ENCODE assay signal across 25 mouse cellular contexts in genomic region chr3:53422691-53423090, GRCm38 (mm10). TPM values are rescaled to one million over a fixed set of nuclear protein-coding genes. Genes with fewer than 3 reads are reported as not detected.
DNase-seq lines count a peak whose midpoint lies in the region; ATAC-seq and TF ChIP-seq lines count a peak whose summit lies in the region.
"Had no signal": no experiment of that assay in that cellular context is flagged by ENCODE, and none has a peak within 500 bp of the region (broad histone marks: within the 10 kb centered on the region; RNA-seq: fewer than 3 reads in every experiment).

No protein-coding gene starts in this region.

- no peaks in the 10 kb centered on the region for H3K4me1 ChIP-seq in forebrain, postnatal 0 days (ENCODE audit: insufficient read depth)
- no peaks in the 10 kb centered on the region for H3K4me1 ChIP-seq in forebrain, embryonic 14.5 days (ENCODE audit: control insufficient read depth, insufficient read depth, low read length)
- peaks cover 24% of the 10 kb centered on the region for H3K4me1 ChIP-seq in E14TG2a.4 (replicated peaks; ENCODE audit: low read depth, low read length)
- no peaks in the 10 kb centered on the region for H3K4me1 ChIP-seq in liver, postnatal 0 days (ENCODE audit: insufficient read depth)
- H3K4me1 ChIP-seq: embryonic facial prominence, embryonic 10.5 days; embryonic facial prominence, embryonic 12.5 days; forebrain, embryonic 13.5 days had no signal

- no peaks in the 10 kb centered on the region for H3K36me3 ChIP-seq in forebrain, postnatal 0 days (ENCODE audit: insufficient read depth)
- H3K36me3 ChIP-seq in forebrain, embryonic 14.5 days (ENCODE audit: control insufficient read depth, insufficient read depth, low read length) = no peaks in the 10 kb centered on the region
- H3K36me3 ChIP-seq in E14TG2a.4 (ENCODE audit: insufficient read depth, low read length) = no peaks in the 10 kb centered on the region
- no peaks in the 10 kb centered on the region for H3K36me3 ChIP-seq in liver, postnatal 0 days (replicated peaks; ENCODE audit: insufficient read depth, low read length)
- H3K36me3 ChIP-seq: embryonic facial prominence, embryonic 10.5 days; embryonic facial prominence, embryonic 12.5 days; G1E had no signal

- H3K27me3 ChIP-seq in forebrain, postnatal 0 days (ENCODE audit: insufficient read depth, low read length) = no peaks in the 10 kb centered on the region
- no peaks in the 10 kb centered on the region for H3K27me3 ChIP-seq in forebrain, embryonic 14.5 days (replicated peaks; ENCODE audit: control insufficient read depth, insufficient read depth, low read length)
- no peaks in the 10 kb centered on the region for H3K27me3 ChIP-seq in E14TG2a.4 (ENCODE audit: insufficient read depth, low read length)
- H3K27me3 ChIP-seq in liver, postnatal 0 days (ENCODE audit: insufficient read depth, low read length) = no peaks in the 10 kb centered on the region
- H3K27me3 ChIP-seq: CH12.LX; embryonic facial prominence, embryonic 12.5 days; forebrain, embryonic 13.5 days had no signal

- peak; percentile 38; the same call in 1 of the 2 replicates for ATAC-seq in forebrain, postnatal 0 days
- no peak for ATAC-seq in forebrain, embryonic 14.5 days
- no peak for ATAC-seq in liver, postnatal 0 days
- ATAC-seq in megakaryocyte progenitor cell, adult 5-6 weeks (replicated peaks; ENCODE audit: poor library complexity) = no peak
- ATAC-seq: activated CD4-positive, CD25-positive, alpha-beta regulatory T cell, adult 4 months; CD4-positive, CD25-positive, alpha-beta regulatory T cell, adult 4 months; forebrain, embryonic 13.5 days; forebrain, embryonic 16.5 days; Patski had no signal

- no peak overlapping the region for H3K9ac ChIP-seq in forebrain, postnatal 0 days
- H3K9ac ChIP-seq in forebrain, embryonic 14.5 days (ENCODE audit: low read length) = no peak overlapping the region
- H3K9ac ChIP-seq in liver, postnatal 0 days (replicated peaks) = no peak overlapping the region
- H3K9ac ChIP-seq: embryonic facial prominence, embryonic 12.5 days; forebrain, embryonic 13.5 days had no signal

- no peak overlapping the region for H3K27ac ChIP-seq in forebrain, postnatal 0 days (ENCODE audit: low read depth, low read length)
- no peak overlapping the region for H3K27ac ChIP-seq in forebrain, embryonic 14.5 days (ENCODE audit: low read depth, low read length)
- H3K27ac ChIP-seq in liver, postnatal 0 days (ENCODE audit: low read depth) = no peak overlapping the region
- H3K27ac ChIP-seq: embryonic facial prominence, embryonic 10.5 days; embryonic facial prominence, embryonic 12.5 days; forebrain, embryonic 13.5 days had no signal

- no peak for DNase-seq in forebrain, postnatal 0 days
- no peak for DNase-seq in forebrain, embryonic 14.5 days (ENCODE audit: low spot score)
- DNase-seq in ES-CJ7 (ENCODE audit: low read depth, low spot score) = peak; percentile 42
- DNase-seq in R1 (ENCODE audit: low read depth, low spot score) = peak; percentile 78
- DNase-seq in liver, postnatal 0 days = no peak
- DNase-seq in lung, adult 18-20 months = no peak
- DNase-seq: adrenal gland, adult 8-10 months; adrenal gland, postnatal 14 days; adrenal gland, postnatal 36 days; B cell, adult 2 months; cerebellum, adult 11-12 months; cerebellum, adult 2 months; cerebellum, adult 9-10 months; cerebellum, postnatal 10 days had no signal

- WGBS in forebrain, postnatal 0 days = 44% methylated on average over 1 of the region's 1 CpGs
- 23% methylated on average over 1 of the region's 1 CpGs for WGBS in forebrain, embryonic 14.5 days
- 60% methylated on average over 1 of the region's 1 CpGs for WGBS in liver, postnatal 0 days (ENCODE audit: insufficient replicate concordance)

- H3K9me3 ChIP-seq in forebrain, postnatal 0 days (ENCODE audit: low read length) = no peaks in the 10 kb centered on the region
- no peaks in the 10 kb centered on the region for H3K9me3 ChIP-seq in forebrain, embryonic 14.5 days (replicated peaks; ENCODE audit: control insufficient read depth, low read length)
- no peaks in the 10 kb centered on the region; the same call in 1 of the 2 replicates for H3K9me3 ChIP-seq in E14TG2a.4 (ENCODE audit: low read length)
- no peaks in the 10 kb centered on the region for H3K9me3 ChIP-seq in liver, postnatal 0 days (ENCODE audit: low read length)
- H3K9me3 ChIP-seq: embryonic facial prominence, embryonic 10.5 days; embryonic facial prominence, embryonic 12.5 days; forebrain, embryonic 13.5 days had no signal

- H3K4me2 ChIP-seq in forebrain, postnatal 0 days (ENCODE audit: low read depth) = no peak overlapping the region
- H3K4me2 ChIP-seq in forebrain, embryonic 14.5 days (ENCODE audit: low read length) = no peak overlapping the region
- H3K4me2 ChIP-seq in liver, postnatal 0 days (ENCODE audit: low read depth, low read length) = no peak overlapping the region
- H3K4me2 ChIP-seq: embryonic facial prominence, embryonic 12.5 days; forebrain, embryonic 13.5 days had no signal

- H3K4me3 ChIP-seq in forebrain, postnatal 0 days (ENCODE audit: low read depth, low read length) = no peak overlapping the region
- H3K4me3 ChIP-seq in forebrain, embryonic 14.5 days (ENCODE audit: low read depth, low read length) = no peak overlapping the region
- H3K4me3 ChIP-seq in E14TG2a.4 (replicated peaks; ENCODE audit: low read length) = peak overlapping the region; percentile 32; the same call in 1 of the 2 replicates
- H3K4me3 ChIP-seq in liver, postnatal 0 days (ENCODE audit: low read depth, low read length) = no peak overlapping the region
- H3K4me3 ChIP-seq: embryonic facial prominence, embryonic 10.5 days; embryonic facial prominence, embryonic 12.5 days; forebrain, embryonic 13.5 days had no signal

- TF ChIP-seq CTCF in forebrain, postnatal 0 days (IDR thresholded peaks at IDR 0.05; ENCODE audit: low read depth) = no peak
- TF ChIP-seq CTCF in E14TG2a.4 (conservative IDR thresholded peaks at IDR 0.05; ENCODE audit: low read length) = no peak
- no peak for TF ChIP-seq CTCF in liver, postnatal 0 days (IDR thresholded peaks at IDR 0.05; ENCODE audit: low read depth)

- no peak for TF ChIP-seq EP300 in liver, postnatal 0 days (IDR thresholded peaks at IDR 0.05; ENCODE audit: low read depth)

RNA-seq across cellular contexts. Expression of gene Nhlrc3, which starts 40.4 kb away (rescaled TPM):
- total RNA-seq in forebrain, postnatal 0 days (2014; rRNA removed) = 13.8 and 14.7 TPM in 2 replicates
- 5.5 and 7.0 TPM in 2 replicates for polyA plus RNA-seq in forebrain, postnatal 0 days (2015; fragmentation: Nextera tagmentation; extraction: Ambion mirVana)
- polyA plus RNA-seq in forebrain, embryonic 14.5 days (2014; fragmentation: Nextera tagmentation; extraction: Ambion mirVana) = 7.0 and 8.5 TPM in 2 replicates
- polyA plus RNA-seq in liver, postnatal 0 days (2015; fragmentation: Nextera tagmentation; extraction: Ambion mirVana) = 5.0 and 6.1 TPM in 2 replicates
- 5.2 and 6.2 TPM in 2 replicates for total RNA-seq in megakaryocyte progenitor cell, adult 5-6 weeks (2015)
- total RNA-seq in megakaryocyte progenitor cell, adult 5-6 weeks (2017) = 7.8 and 8.8 TPM in 2 replicates

RNA-seq across cellular contexts. Expression of gene Proser1, which starts 40.8 kb away (rescaled TPM):
- total RNA-seq in forebrain, postnatal 0 days (2014; rRNA removed) = 7.4 and 9.2 TPM in 2 replicates
- 8.0 and 12.1 TPM in 2 replicates for polyA plus RNA-seq in forebrain, postnatal 0 days (2015; fragmentation: Nextera tagmentation; extraction: Ambion mirVana)
- 13.7 and 18.7 TPM in 2 replicates for polyA plus RNA-seq in forebrain, embryonic 14.5 days (2014; fragmentation: Nextera tagmentation; extraction: Ambion mirVana)
- polyA plus RNA-seq in liver, postnatal 0 days (2015; fragmentation: Nextera tagmentation; extraction: Ambion mirVana) = 4.0 and 4.1 TPM in 2 replicates
- 27.5 and 32.9 TPM in 2 replicates for total RNA-seq in megakaryocyte progenitor cell, adult 5-6 weeks (2015)
- total RNA-seq in megakaryocyte progenitor cell, adult 5-6 weeks (2017) = 7.0 and 7.9 TPM in 2 replicates

Comparison
In these comparisons a context has a peak if more than half of its experiments do, and no peak if none do; other contexts are left out.
1. DNase-seq: peak in ES-CJ7 (single experiment) and R1 (single experiment); none in forebrain, postnatal 0 days (single experiment), forebrain, embryonic 14.5 days (single experiment), liver, postnatal 0 days (single experiment) and lung, adult 18-20 months (0 of 2).